Mouse (Mus musculus): ENCODE data around the gene Fermt2. TPM values are rescaled to one million over a fixed set of nuclear protein-coding genes. Genes with fewer than 3 reads are reported as not detected.
"Not testable (repeated sequence)": the region's sequence is repeated elsewhere in the genome, so short reads cannot be mapped to it uniquely, and the experiment has no call there.

Fermt2 gene
- total RNA-seq, 1 experiment from 2014 or later = not detected

DNA sequence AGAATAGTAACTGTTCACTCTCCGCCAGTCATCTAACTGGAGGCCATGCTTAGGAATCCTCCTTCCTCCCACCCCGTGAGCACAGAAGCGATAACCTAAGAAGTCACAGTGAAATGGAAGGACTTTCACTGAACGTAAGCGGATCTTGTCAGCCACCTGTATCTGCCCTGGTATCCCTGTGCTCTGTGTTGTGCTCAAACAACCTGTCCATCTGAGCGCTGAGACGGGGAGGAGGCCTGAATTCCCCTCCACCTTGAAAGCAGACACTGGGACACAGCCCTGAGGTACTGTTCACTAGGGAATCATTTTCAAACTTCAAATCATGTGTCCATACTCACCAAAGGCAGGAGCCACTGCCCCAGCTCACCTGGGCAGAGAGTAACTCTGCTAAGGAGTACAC lies 52.9 kb downstream of the Fermt2 start:
- no peak for ATAC-seq (replicated peaks; ENCODE audit: insufficient number of reproducible peaks, low FRiP score, low TSS enrichment, poor library complexity, severe bottlenecking)

DNA sequence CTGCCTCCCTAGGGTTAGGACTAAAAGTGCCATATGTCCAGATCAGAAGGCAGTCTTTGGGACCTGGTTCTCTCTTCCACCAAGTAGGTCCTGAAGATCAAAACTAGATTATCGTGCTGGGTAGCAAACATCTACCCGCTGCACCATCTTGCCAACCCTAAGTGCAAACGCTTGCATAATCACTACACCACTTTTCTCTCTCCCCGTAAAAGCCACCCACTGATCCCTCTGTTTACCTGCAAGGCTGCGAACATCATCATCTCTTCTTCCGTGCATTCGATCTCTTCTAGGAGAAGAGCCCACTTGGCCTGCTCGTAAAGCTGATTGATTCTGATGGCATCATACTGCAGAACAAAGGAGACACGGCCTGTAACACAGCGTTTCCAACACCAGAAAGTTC lies 57.4 kb downstream of the Fermt2 start:
- no peak for ATAC-seq (replicated peaks; ENCODE audit: insufficient number of reproducible peaks, low FRiP score, low TSS enrichment, poor library complexity, severe bottlenecking)

DNA sequence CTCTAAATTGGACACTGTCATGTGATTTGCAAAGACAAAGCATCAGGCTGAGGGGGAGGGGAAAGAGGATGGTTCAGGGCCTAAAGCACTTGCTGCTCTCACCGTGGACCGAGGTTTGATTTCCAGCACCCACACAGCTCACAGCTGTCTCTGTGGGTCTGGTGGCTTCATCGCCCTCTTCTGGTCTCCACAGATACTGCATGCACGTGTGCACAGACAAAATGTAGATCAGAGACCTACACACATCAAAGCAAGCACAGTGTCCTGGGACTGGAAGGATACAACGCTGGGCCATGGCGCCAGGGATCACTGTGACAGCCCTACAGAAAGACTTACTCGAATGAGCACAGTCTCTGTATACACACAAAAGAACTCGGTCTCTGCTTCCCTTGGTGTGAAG lies 60.5 kb downstream of the Fermt2 start:
- ATAC-seq (replicated peaks; ENCODE audit: insufficient number of reproducible peaks, low FRiP score, low TSS enrichment, poor library complexity, severe bottlenecking) = no peak

DNA sequence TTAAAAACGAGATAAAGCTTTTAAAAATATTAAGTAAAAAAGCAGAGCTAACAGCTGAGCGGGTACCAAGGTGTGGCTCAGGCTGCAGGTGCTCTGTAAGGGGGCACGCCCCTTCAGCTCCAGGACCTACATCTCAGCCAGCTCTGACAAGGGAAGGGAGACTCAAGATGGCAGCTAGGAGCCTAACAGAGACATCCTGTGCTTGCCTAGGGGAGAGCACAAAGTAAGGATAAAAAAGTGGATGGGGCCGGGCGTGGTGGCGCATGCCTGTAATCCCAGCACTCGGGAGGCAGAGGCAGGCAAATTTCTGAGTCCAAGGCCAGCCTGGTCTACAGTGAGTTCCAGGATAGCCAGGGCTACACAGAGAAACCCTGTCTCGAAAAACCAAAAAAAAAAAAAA lies 63.5 kb downstream of the Fermt2 start:
- ATAC-seq (replicated peaks; ENCODE audit: insufficient number of reproducible peaks, low FRiP score, low TSS enrichment, poor library complexity, severe bottlenecking) = not testable (repeated sequence)

DNA sequence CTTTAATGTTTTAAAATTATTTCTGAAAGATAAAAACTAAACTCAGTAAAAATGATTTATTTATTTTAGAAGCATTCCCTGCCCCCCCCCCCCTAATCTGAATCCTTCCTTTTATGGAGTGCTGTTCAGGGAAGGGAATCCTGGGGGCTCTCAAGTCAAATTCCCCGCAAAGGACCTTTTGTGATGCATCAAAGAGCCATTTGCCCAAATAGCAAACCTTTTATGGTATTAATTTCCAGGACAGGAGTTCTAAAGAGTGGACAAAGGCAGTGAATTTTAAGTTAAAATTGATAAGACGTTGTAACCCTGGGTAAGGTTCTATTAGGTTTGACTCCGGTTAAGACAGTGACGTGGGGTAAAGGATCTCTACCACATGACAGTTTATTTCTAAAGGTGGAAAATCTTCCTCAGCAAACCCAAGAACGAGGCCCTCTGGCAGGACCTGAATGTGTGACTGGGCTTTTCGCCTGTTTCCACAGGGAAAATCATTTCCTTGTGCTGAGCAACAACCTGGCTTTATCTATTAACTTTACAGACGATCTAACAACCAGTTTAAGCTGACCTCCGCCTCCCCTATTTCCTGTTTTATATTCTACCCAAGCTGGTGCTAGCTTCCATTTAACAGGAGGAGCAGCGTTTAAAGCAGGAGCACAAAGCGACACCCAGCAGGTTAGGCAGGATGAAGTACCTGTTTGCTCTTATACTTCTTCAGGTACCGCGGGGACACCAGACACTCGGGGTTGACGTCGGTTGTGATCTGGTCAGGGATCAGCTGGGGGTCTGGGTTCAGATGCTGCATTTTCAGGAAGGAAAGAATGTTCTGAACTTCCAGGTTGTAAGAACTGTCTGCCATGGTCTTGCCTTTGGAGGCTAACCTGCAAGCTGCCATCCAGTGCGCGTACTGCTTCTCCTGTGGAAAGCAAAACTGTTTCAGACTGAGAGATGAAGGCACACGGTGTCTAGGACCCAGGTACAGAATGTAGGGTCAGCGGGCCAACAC lies 65.6 kb downstream of the Fermt2 start:
- no peak for ATAC-seq (replicated peaks; ENCODE audit: insufficient number of reproducible peaks, low FRiP score, low TSS enrichment, poor library complexity, severe bottlenecking)

DNA sequence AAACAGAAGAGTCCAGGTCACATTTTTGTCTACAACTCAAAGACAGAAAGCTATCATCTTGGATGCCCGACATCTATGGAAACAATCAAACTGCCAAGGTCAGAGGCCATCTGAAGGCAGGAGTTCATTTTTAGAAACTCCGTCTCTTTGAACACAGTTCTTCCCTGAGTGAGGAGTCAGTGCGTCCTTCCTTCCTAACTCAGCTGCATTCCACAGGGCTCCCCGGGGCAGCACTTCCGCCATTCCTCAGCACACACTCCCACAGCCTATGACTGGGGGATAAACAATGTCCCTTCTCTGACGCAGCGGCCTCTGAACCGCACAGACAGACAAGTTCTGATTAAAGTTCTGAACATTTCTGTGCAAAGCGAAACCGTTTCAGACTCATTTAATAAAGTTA lies 66.3 kb downstream of the Fermt2 start:
- ATAC-seq (replicated peaks; ENCODE audit: insufficient number of reproducible peaks, low FRiP score, low TSS enrichment, poor library complexity, severe bottlenecking) = no peak

DNA sequence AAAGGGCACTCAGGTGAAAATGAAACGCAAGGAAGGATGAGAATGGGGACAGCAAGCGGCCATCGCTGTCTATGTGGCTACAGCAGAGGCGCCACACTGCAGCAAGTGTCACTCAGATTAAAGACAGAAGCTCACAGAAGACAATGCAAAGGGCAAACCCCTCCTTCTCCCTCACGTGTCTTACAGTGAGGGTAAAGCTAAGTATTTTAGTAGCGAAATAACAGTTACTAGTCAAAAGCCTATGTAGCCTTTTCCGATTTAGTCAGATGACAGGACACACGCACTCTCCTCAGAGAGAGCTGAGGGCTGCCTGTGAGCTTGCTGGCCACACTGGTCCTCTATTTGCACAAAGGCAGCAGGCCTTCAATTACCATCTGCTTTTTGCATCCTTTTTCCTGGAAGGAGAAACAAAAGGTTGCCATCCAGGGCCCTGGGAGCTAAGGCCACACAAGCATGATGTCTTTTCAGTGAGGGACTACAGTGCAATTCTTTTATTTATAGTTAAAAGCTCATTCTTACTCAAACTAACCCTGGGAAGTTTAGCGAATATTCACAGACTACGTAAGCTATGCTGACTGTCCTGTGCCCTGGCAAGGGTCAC lies 66.9 kb downstream of the Fermt2 start:
- no peak for ATAC-seq (replicated peaks; ENCODE audit: insufficient number of reproducible peaks, low FRiP score, low TSS enrichment, poor library complexity, severe bottlenecking)

DNA sequence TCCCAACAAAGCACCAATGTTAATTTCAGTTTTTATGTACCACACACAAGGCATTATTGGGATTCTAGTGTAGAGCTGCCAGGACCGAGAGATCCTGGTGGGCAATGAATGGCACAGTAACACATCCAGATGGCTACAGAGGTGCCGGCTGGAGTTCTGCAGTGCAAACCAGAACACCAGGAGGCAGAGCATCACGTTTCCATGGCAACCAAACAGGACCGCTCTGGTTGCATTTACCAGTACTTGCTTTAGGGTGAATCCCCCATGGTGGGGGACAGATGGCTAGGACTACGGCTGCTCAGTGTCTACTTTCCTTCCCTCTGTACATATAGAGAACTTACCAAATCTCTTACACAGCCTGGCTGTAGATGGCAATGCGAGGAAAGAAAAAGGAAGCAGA lies 67.5 kb downstream of the Fermt2 start:
- ATAC-seq (replicated peaks; ENCODE audit: insufficient number of reproducible peaks, low FRiP score, low TSS enrichment, poor library complexity, severe bottlenecking) = no peak

DNA sequence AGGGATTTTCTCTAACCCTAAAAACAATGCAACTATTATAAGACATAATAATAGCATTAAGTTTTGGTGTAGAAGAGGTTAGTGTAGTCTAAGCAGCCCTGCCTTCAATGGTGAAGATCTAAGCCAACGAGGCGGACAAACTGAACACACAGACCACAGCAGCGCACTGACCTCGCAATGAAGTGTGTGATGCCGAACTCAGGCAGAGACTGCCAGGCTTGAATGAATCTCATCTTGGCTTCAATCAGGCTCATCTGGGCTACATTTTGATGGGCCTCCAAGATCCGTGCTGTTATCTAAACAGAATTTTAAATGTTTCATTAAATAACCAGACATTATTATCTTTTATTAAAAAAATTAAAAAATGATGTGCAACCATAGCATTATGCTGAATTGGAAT lies 68.0 kb downstream of the Fermt2 start:
- ATAC-seq (replicated peaks; ENCODE audit: insufficient number of reproducible peaks, low FRiP score, low TSS enrichment, poor library complexity, severe bottlenecking) = no peak

DNA sequence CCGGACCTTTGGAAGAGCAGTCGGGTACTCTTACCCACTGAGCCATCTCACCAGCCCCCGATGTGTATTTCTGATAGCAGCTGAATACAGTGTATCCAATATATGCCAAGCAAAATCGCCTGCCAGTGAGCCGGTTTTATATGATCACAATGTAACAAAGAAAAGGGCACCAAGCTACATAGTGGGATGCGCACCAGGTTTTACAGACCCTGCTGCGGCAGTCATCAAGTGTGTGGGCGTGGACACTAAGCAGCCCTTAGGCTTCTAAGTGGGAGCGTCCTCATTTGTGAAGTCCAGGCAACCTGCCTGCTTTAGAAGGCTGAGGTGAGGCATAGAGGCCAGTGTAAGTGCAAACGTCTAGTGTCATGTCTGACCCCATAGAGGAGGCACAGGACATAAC lies 69.4 kb downstream of the Fermt2 start:
- no peak for ATAC-seq (replicated peaks; ENCODE audit: insufficient number of reproducible peaks, low FRiP score, low TSS enrichment, poor library complexity, severe bottlenecking)

DNA sequence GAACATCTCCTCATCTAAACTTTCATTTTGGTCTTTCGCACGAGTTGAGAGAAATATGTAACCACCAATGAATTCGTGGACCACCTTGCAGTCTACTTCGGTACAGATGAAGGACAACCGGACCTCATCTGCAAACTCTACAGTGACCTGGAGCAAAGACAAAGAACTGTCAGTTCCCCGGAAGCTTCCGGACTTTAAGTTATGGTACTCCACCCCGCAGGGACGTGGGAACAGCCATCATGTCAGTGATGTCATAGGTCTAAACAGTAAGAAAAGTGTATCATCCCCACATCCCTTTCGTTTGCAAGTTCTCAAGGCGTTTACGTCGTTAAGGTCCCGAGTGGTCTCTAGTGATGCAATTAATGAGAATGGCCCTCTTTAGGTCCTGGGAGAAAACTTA lies 70.0 kb downstream of the Fermt2 start:
- ATAC-seq (replicated peaks; ENCODE audit: insufficient number of reproducible peaks, low FRiP score, low TSS enrichment, poor library complexity, severe bottlenecking) = no peak

DNA sequence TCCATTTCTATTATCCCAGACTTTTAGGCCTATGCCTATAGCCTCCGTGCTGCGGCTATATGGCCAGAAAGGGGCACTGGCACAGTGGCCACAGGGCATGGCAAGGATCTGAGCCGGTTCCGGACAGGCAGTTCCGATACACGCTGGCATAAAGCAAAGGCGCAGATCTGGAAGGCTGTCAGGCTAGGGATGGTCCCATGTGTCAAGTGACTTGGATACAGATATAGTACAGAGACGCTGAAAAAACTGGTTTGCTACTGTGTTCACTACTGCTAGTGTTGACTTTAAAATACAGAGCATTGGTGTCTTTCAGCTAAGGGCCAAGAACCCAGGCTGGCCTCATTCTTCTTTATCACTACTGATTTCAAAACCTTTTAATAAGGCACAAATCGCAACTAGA lies 72.9 kb downstream of the Fermt2 start:
- ATAC-seq (replicated peaks; ENCODE audit: insufficient number of reproducible peaks, low FRiP score, low TSS enrichment, poor library complexity, severe bottlenecking) = no peak

DNA sequence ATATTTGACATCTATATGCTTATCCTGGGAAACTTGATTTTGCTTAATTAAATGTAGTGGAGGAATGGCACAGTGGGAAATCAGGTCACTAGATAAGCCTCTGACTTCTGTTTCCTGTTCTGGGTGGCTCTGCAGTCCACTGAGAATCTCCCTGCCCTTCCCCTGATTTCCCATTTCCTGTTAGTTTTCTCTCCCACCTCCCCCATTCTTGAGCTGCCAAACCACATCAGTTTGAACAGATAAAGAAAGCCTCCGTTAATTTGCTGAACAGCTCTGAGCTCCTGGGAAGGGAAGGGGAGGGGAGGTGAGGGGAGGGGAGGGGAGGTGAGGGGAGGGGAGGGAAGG lies 73.4 kb downstream of the Fermt2 start:
- no peak for ATAC-seq (replicated peaks; ENCODE audit: insufficient number of reproducible peaks, low FRiP score, low TSS enrichment, poor library complexity, severe bottlenecking)

DNA sequence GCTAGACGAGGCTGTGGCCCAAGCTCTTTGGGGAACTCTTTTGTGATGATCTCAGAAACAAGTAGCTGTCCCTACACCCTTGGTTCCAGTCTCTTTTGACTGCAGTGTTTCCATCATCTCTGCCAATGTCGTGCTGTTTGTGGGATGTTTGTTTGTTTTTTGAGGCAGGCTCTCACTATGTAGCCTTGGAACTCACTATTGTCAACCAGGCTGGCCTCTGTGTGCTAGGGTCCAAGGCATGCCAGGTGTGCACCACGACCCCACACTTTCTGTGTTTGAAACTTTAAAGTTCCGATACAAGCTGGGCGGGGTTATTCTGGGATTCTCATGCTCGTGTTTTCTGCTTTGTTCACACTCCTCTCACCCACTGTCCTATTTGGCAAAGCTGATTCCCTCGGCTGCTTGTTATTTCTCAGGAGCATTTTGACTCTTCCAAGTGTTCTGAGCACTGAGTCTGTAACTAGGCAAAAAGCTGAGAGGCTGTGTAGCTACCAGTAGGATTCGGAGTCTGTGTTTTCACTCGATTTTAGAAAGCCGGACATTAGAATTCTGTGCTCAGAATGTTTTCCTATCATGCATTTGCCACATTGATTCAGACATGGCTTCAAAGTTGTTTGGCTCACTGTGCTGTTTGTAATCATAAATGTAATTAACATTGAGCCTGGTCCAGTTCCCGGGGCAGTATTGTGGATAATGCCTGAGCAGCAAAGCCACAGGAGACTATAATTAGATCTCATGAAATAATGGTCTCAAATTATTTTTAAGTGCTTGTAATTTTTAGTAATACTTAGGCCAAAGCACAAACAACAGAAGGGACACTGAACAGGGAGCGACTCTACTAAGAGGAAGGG lies 74.0 kb downstream of the Fermt2 start:
- ATAC-seq (replicated peaks; ENCODE audit: insufficient number of reproducible peaks, low FRiP score, low TSS enrichment, poor library complexity, severe bottlenecking) = no peak

DNA sequence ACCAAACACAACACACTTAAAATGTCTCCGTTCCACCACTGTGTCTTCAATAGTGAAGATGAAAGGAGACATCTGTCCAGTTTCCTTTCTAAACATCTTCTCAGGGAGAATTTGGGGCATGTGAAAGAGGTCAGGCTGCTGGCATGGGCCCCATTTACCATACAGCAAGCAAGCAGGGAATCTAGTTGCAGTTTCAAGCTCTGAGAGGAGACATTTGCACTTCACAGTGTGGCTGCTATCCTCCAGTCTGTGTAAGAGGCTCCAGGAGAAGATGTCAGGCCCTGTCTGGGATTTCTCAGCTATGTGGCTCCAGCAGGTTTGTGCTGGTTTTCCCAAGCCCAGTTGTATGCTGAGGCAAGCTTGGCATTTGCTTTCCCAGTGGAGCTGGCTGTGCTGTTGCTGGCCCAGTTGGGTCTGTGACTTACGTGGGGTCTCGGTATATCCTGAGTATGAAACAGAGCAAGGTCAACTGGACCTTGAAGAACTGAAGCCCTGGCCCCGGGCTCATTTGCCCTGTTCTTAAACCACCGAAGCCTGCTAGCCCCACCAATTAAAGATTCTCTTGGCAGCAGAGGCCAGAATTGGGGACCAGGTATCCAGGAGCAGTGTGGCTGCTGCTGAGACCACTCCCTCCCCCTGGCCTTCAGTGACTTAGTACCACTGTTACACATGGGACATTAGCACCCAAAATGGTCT lies 76.2 kb downstream of the Fermt2 start:
- ATAC-seq (replicated peaks; ENCODE audit: insufficient number of reproducible peaks, low FRiP score, low TSS enrichment, poor library complexity, severe bottlenecking) = no peak

DNA sequence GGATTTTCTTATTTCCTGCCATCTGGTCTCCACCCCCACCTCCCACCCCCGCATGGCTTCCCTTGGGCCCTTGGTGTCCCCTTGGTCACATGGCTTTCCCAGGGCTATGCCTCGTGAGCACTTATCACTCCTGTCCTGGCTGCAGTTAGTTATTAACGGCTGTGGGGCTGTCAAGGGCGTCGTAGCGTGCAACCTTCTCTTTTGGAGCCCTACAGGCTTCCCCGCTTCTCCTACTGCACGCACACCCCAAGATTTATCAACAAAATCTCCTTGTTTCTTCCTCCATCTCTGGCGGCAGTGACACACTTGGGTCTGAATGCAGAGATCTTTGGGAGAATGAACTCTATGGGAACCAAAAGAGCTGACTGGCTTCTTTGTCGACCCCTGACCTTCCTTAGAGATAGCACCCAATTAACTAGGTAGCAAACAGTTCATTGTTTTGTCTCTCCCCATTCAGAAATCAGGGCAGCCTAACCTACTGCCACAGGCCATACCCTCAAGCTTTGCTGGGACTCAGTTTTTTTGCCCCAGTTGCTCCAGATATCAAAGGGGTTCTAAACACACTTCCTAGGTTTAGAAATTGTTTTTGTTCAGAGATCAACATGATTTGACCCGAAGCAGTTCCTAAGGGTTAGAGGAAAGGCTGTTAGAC lies 76.9 kb downstream of the Fermt2 start:
- no peak for ATAC-seq (replicated peaks; ENCODE audit: insufficient number of reproducible peaks, low FRiP score, low TSS enrichment, poor library complexity, severe bottlenecking)

DNA sequence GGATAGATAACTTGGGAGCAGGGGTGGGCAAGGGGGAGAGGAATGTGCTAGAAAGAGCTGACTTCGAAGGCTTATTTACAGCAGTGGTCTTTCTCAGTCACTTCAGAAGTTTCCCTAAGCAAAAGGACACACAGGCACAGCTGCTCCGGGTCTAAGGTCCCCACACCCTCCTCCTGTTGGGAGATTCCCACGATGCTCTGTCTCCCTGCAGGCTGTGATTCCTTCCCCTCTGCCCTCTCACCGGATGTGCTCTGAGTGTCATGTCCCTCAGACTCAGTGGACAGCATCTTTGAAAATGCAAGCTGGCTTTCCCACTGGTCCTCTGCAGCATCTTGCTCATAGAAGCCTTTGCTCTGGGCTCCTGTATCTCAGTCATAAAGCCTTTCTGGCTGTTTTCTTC lies 77.8 kb downstream of the Fermt2 start:
- ATAC-seq (replicated peaks; ENCODE audit: insufficient number of reproducible peaks, low FRiP score, low TSS enrichment, poor library complexity, severe bottlenecking) = no peak

DNA sequence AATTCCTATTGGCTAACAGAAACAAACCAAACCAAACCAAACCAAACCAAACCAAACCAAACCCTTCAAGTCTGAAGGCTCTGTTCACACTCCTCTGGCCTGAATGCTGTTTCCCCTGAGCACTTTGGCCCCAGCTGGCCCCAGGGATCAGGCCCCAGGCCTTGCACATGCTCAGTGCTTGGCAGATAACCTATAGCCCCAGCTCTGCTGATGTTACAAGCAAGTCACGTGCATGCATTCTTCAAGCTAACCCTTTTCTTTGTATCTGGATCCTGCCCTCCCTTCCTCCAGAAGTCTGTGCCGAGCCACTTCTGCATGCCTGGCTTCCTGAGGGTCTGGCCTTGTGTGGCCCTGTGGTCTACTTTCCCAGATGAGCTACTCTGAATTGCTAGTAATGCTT lies 78.8 kb downstream of the Fermt2 start:
- ATAC-seq (replicated peaks; ENCODE audit: insufficient number of reproducible peaks, low FRiP score, low TSS enrichment, poor library complexity, severe bottlenecking) = no peak
